ENCODE assay signal across 9 mouse cellular contexts in the genomic region with DNA sequence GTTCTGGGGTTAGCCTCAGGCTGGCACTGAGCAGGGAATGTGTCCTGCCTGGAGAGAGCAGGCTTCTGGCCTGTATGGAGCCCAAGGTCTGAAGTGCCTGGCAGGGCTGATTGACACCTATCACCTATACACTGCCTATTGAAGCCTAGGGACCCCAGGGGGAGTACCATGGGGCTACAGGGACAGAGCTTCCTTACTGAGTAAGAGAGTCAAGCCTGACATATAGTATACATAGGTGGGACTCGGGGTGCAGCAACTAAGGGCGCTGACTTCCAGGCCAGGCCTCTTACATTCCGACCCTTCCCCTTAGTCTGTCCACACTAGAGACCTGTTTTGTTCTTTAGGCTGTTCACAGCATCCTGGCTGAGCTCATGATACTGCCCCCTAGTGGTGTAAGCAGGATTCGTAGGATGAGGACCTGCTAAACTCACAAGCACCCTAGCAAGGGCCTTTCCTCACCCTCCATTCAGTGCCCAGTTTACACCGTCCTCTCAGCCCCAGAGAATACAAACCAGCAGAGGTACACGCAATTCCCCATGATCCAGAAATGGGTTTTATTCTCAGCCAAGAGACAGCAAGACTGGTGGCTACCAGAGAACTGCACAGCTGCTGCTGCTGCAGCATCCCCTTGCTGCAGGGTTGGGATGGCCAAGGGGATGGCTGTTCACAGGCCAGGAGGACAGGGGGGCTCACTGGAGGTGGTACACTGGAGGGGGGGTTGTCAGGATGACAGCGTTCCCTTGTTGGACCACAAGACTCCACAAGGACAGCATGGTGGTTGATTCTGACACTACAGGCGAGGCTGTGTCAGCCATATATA. TPM values are rescaled to one million over a fixed set of nuclear protein-coding genes. Genes with fewer than 3 reads are reported as not detected.
DNase-seq lines count a peak whose midpoint lies in the region; ATAC-seq and TF ChIP-seq lines count a peak whose summit lies in the region.
"Had no signal": no experiment of that assay in that cellular context is flagged by ENCODE, and none has a peak within 500 bp of the region (broad histone marks: within the 10 kb centered on the region; RNA-seq: fewer than 3 reads in every experiment).

No protein-coding gene starts in this region.

- peaks cover 27% of the 10 kb centered on the region for H3K4me1 ChIP-seq in kidney, embryonic 15.5 days
- peaks cover 17% of the 10 kb centered on the region for H3K4me1 ChIP-seq in G1E (ENCODE audit: insufficient read depth, low read depth, low read length)
- peaks cover 40% of the 10 kb centered on the region for H3K4me1 ChIP-seq in limb, embryonic 15.5 days

- H3K36me3 ChIP-seq in kidney, embryonic 15.5 days: peaks cover 60% of the 10 kb centered on the region
- H3K36me3 ChIP-seq in G1E (replicated peaks): peaks cover 72% of the 10 kb centered on the region
- peaks cover 77% of the 10 kb centered on the region for H3K36me3 ChIP-seq in limb, embryonic 15.5 days

- no peak overlapping the region for H3K4me3 ChIP-seq in kidney, embryonic 15.5 days (replicated peaks)
- no peak overlapping the region for H3K4me3 ChIP-seq in G1E (ENCODE audit: low read depth, low read length)
- H3K4me3 ChIP-seq in limb, embryonic 15.5 days: no peak overlapping the region
- H3K4me3 ChIP-seq: neural tube, embryonic 12.5 days had no signal

- no peaks in the 10 kb centered on the region for H3K27me3 ChIP-seq in kidney, embryonic 15.5 days
- H3K27me3 ChIP-seq in G1E (ENCODE audit: insufficient read depth, low read length): peaks cover 21% of the 10 kb centered on the region
- H3K27me3 ChIP-seq in limb, embryonic 15.5 days: no peaks in the 10 kb centered on the region

- TF ChIP-seq CTCF in G1E (IDR thresholded peaks at IDR 0.05; ENCODE audit: low read depth, low read length): peak; percentile 84

- H3K9me3 ChIP-seq in kidney, embryonic 15.5 days (replicated peaks): no peaks in the 10 kb centered on the region
- H3K9me3 ChIP-seq in G1E (replicated peaks): no peaks in the 10 kb centered on the region
- H3K9me3 ChIP-seq in limb, embryonic 15.5 days: no peaks in the 10 kb centered on the region
- H3K9me3 ChIP-seq: neural tube, embryonic 12.5 days had no signal

- WGBS in kidney, embryonic 15.5 days: 55% methylated on average over 8 of the region's 8 CpGs
- 48% methylated on average over 8 of the region's 8 CpGs for WGBS in limb, embryonic 15.5 days

- DNase-seq in kidney, adult 8-10 months: peak; percentile 39 to 52
- peak; percentile 49 for DNase-seq in G1E (ENCODE audit: low spot score)
- peak; percentile 48 for DNase-seq in c-Kit-negative CD71-positive TER-119-positive erythroid progenitor cells, embryonic 14.5 days (ENCODE audit: low read depth, low spot score)
- DNase-seq in frontal cortex, postnatal 14 days (ENCODE audit: low spot score in 2 of 2): peak; percentile 42 to 60
- DNase-seq in retina, postnatal 7 days (ENCODE audit: low read depth, low spot score): peak; percentile 41

- H3K9ac ChIP-seq in kidney, embryonic 15.5 days: no peak overlapping the region
- H3K9ac ChIP-seq in limb, embryonic 15.5 days: no peak overlapping the region
- H3K9ac ChIP-seq: neural tube, embryonic 12.5 days had no signal

- H3K4me2 ChIP-seq in kidney, embryonic 15.5 days: no peak overlapping the region
- H3K4me2 ChIP-seq in limb, embryonic 15.5 days: no peak overlapping the region
- H3K4me2 ChIP-seq: neural tube, embryonic 12.5 days had no signal

- ATAC-seq in kidney, embryonic 15.5 days (replicated peaks; ENCODE audit: low FRiP score): no peak
- ATAC-seq in G1E (ENCODE audit: extremely low read depth, insufficient number of reproducible peaks, low FRiP score, poor library complexity, severe bottlenecking): no peak
- ATAC-seq in limb, embryonic 15.5 days (ENCODE audit: insufficient number of reproducible peaks, low FRiP score, low TSS enrichment, low read depth): no peak
- no peak for ATAC-seq in megakaryocyte-erythroid progenitor cell, adult 5-6 weeks (replicated peaks; ENCODE audit: low FRiP score, low TSS enrichment, poor library complexity, severe bottlenecking)

- H3K27ac ChIP-seq in kidney, embryonic 15.5 days: no peak overlapping the region
- 0 out of 2 replicates have a peak overlapping the region, but pooled peaks have one; percentile 11 for H3K27ac ChIP-seq in limb, embryonic 15.5 days
- H3K27ac ChIP-seq: neural tube, embryonic 12.5 days had no signal

RNA-seq across cellular contexts. Expression of gene Swi5, which starts 20.3 kb away (rescaled TPM):
- polyA plus RNA-seq in kidney, embryonic 15.5 days (2015; fragmentation: Nextera tagmentation; extraction: Ambion mirVana): 419 and 447 TPM in 2 replicates
- total RNA-seq in G1E (2014; fragmentation: Nextera tagmentation): 150 and 164 TPM in 2 replicates
- 482 and 488 TPM in 2 replicates for total RNA-seq in G1E (2017)
- polyA plus RNA-seq in G1E (2012): 351 and 432 TPM in 2 replicates
- polyA plus RNA-seq in limb, embryonic 15.5 days (2015; fragmentation: Nextera tagmentation; extraction: Ambion mirVana): 370 and 413 TPM in 2 replicates
- total RNA-seq in megakaryocyte-erythroid progenitor cell, adult 5-6 weeks (2014; fragmentation: Nextera tagmentation): 309 and 320 TPM in 2 replicates
- 438 and 550 TPM in 2 replicates for total RNA-seq in megakaryocyte-erythroid progenitor cell, adult 5-6 weeks (2017)

RNA-seq across cellular contexts. Expression of gene Golga2, which starts 21.0 kb away (rescaled TPM):
- polyA plus RNA-seq in kidney, embryonic 15.5 days (2015; fragmentation: Nextera tagmentation; extraction: Ambion mirVana): 23.0 and 27.3 TPM in 2 replicates
- total RNA-seq in G1E (2014; fragmentation: Nextera tagmentation): 19.5 and 24.5 TPM in 2 replicates
- 35.2 and 35.6 TPM in 2 replicates for total RNA-seq in G1E (2017)
- 20.8 and 24.3 TPM in 2 replicates for polyA plus RNA-seq in G1E (2012)
- polyA plus RNA-seq in limb, embryonic 15.5 days (2015; fragmentation: Nextera tagmentation; extraction: Ambion mirVana): 36.5 and 36.6 TPM in 2 replicates
- total RNA-seq in megakaryocyte-erythroid progenitor cell, adult 5-6 weeks (2014; fragmentation: Nextera tagmentation): 34.8 and 39.0 TPM in 2 replicates
- total RNA-seq in megakaryocyte-erythroid progenitor cell, adult 5-6 weeks (2017): 41.6 and 44.5 TPM in 2 replicates

RNA-seq across cellular contexts. Expression of gene Ciz1, which starts 44.0 kb away (rescaled TPM):
- polyA plus RNA-seq in kidney, embryonic 15.5 days (2015; fragmentation: Nextera tagmentation; extraction: Ambion mirVana): 48.7 and 56.6 TPM in 2 replicates
- total RNA-seq in G1E (2014; fragmentation: Nextera tagmentation) (196 and 213 TPM in 2 replicates), G1E (2017) (62.9 and 71.6 TPM in 2 replicates)
- polyA plus RNA-seq in G1E (2012): 306 and 372 TPM in 2 replicates
- 42.7 and 46.2 TPM in 2 replicates for polyA plus RNA-seq in limb, embryonic 15.5 days (2015; fragmentation: Nextera tagmentation; extraction: Ambion mirVana)
- total RNA-seq in megakaryocyte-erythroid progenitor cell, adult 5-6 weeks (2014; fragmentation: Nextera tagmentation): 140 and 155 TPM in 2 replicates
- 41.0 and 87.4 TPM in 2 replicates for total RNA-seq in megakaryocyte-erythroid progenitor cell, adult 5-6 weeks (2017)

RNA-seq across cellular contexts. Expression of gene Dnm1, which starts 45.0 kb away (rescaled TPM):
- 6.3 and 7.9 TPM in 2 replicates for polyA plus RNA-seq in kidney, embryonic 15.5 days (2015; fragmentation: Nextera tagmentation; extraction: Ambion mirVana)
- total RNA-seq in G1E (2014; fragmentation: Nextera tagmentation): not detected in 2 replicates
- 0.05 TPM in 1 of 2 replicates, not detected in the other for total RNA-seq in G1E (2017)
- polyA plus RNA-seq in G1E (2012): 0.14 and 0.15 TPM in 2 replicates
- 20.5 and 26.6 TPM in 2 replicates for polyA plus RNA-seq in limb, embryonic 15.5 days (2015; fragmentation: Nextera tagmentation; extraction: Ambion mirVana)
- total RNA-seq in megakaryocyte-erythroid progenitor cell, adult 5-6 weeks (2014; fragmentation: Nextera tagmentation): not detected in 2 replicates
- total RNA-seq in megakaryocyte-erythroid progenitor cell, adult 5-6 weeks (2017): not detected in 2 replicates

RNA-seq across cellular contexts. Expression of gene Uck1, which starts 48.2 kb away (rescaled TPM):
- polyA plus RNA-seq in kidney, embryonic 15.5 days (2015; fragmentation: Nextera tagmentation; extraction: Ambion mirVana): 72.2 and 74.5 TPM in 2 replicates
- 26.1 and 50.0 TPM in 2 replicates for total RNA-seq in G1E (2014; fragmentation: Nextera tagmentation)
- total RNA-seq in G1E (2017): 41.7 and 42.5 TPM in 2 replicates
- polyA plus RNA-seq in G1E (2012): 53.2 and 56.1 TPM in 2 replicates
- 62.2 and 68.1 TPM in 2 replicates for polyA plus RNA-seq in limb, embryonic 15.5 days (2015; fragmentation: Nextera tagmentation; extraction: Ambion mirVana)
- total RNA-seq in megakaryocyte-erythroid progenitor cell, adult 5-6 weeks (2014; fragmentation: Nextera tagmentation): 47.2 and 72.7 TPM in 2 replicates
- total RNA-seq in megakaryocyte-erythroid progenitor cell, adult 5-6 weeks (2017): 21.5 and 21.9 TPM in 2 replicates
